18 mouse cellular contexts compared by ENCODE assay signal in genomic region chr14:79914966-79915365, GRCm38 (mm10).
"Had no signal": no experiment of that assay in that cellular context is flagged by ENCODE, and none has a peak within 500 bp of the region (broad histone marks: within the 10 kb centered on the region; RNA-seq: fewer than 3 reads in every experiment).

No protein-coding gene starts in this region.

- ATAC-seq: midbrain, embryonic 16.5 days had no signal

- H3K9ac ChIP-seq: lung, embryonic 14.5 days; midbrain, embryonic 12.5 days; neural tube, embryonic 13.5 days; neural tube, embryonic 15.5 days had no signal

- H3K4me3 ChIP-seq: midbrain, embryonic 10.5 days; midbrain, embryonic 12.5 days; myocyte; neural tube, embryonic 13.5 days; neural tube, embryonic 15.5 days had no signal

- H3K27me3 ChIP-seq: neural tube, embryonic 13.5 days; neural tube, embryonic 15.5 days had no signal

- H3K36me3 ChIP-seq: midbrain, embryonic 10.5 days; midbrain, embryonic 12.5 days; neural tube, embryonic 13.5 days; neural tube, embryonic 15.5 days had no signal

- H3K9me3 ChIP-seq: midbrain, embryonic 10.5 days; midbrain, embryonic 12.5 days; neural tube, embryonic 13.5 days; neural tube, embryonic 15.5 days had no signal

- DNase-seq: lung, adult 18-20 months; lung, embryonic 14.5 days; lung, postnatal 10 days; lung, postnatal 4 days; midbrain, embryonic 14.5 days; retina, postnatal 1 day; right cerebral cortex, adult 18-20 months; right cerebral cortex, postnatal 25 days; right cerebral cortex, postnatal 4 days; spleen, adult 18-20 months; thymus, adult 2 months; thymus, postnatal 25 days had no signal

- H3K27ac ChIP-seq: midbrain, embryonic 10.5 days; midbrain, embryonic 12.5 days; neural tube, embryonic 13.5 days; neural tube, embryonic 15.5 days had no signal

- H3K4me2 ChIP-seq: lung, embryonic 14.5 days; midbrain, embryonic 12.5 days; neural tube, embryonic 13.5 days; neural tube, embryonic 15.5 days had no signal
